Mouse (Mus musculus) embryo, embryonic 11 days (tissue): ENCODE data around the gene Ccdc62.
A peak's percentile ranks its signal among the peaks of the same experiment; 100 is the strongest.

Source experiments
- DNase-seq: peaks from one replicate; pipeline ENCODE4 v3.0.0-alpha.2; 2015

Ccdc62 gene

GRCm38 (mm10) chr5:123930508-123930989 lies at the start of gene Ccdc62:
TSS of gene Ccdc62 (plus strand) at chr5:123930679.
- peak; percentile 99 for DNase-seq

GRCm38 (mm10) chr5:123880778-123881177 lies 49.7 kb upstream of the Ccdc62 start:
- no peak for DNase-seq

- no peak for DNase-seq
These were observed 46.6 kb upstream of the Ccdc62 start for GRCm38 (mm10) chr5:123883891-123884290.

- DNase-seq = no peak
These were observed 46.1 kb upstream of the Ccdc62 start for GRCm38 (mm10) chr5:123884332-123884731.

- no peak for DNase-seq
These were observed 44.1 kb upstream of the Ccdc62 start for GRCm38 (mm10) chr5:123886365-123886764.

- DNase-seq = no peak
These were observed 40.2 kb upstream of the Ccdc62 start for GRCm38 (mm10) chr5:123890312-123890711.

- DNase-seq = no peak
These were observed 39.5 kb upstream of the Ccdc62 start for GRCm38 (mm10) chr5:123890987-123891386.

- peak; percentile 35 for DNase-seq
These were observed 38.8 kb upstream of the Ccdc62 start for GRCm38 (mm10) chr5:123891669-123892068.

- no peak for DNase-seq
These were observed 37.0 kb upstream of the Ccdc62 start for GRCm38 (mm10) chr5:123893520-123893919.

GRCm38 (mm10) chr5:123896395-123896794 lies 34.1 kb upstream of the Ccdc62 start:
- DNase-seq = no peak

GRCm38 (mm10) chr5:123897352-123897751 lies 33.1 kb upstream of the Ccdc62 start:
- no peak for DNase-seq

- DNase-seq = no peak
These were observed 26.3 kb upstream of the Ccdc62 start for GRCm38 (mm10) chr5:123904059-123904672.

GRCm38 (mm10) chr5:123906146-123906975 lies 24.1 kb upstream of the Ccdc62 start:
- no peak for DNase-seq

- peak; percentile 99 for DNase-seq
These were observed 23.4 kb upstream of the Ccdc62 start, which contains the start of gene Denr for GRCm38 (mm10) chr5:123906976-123907630. TSS of gene Denr (plus strand) at chr5:123907175.

GRCm38 (mm10) chr5:123907631-123907977 lies 22.9 kb upstream of the Ccdc62 start:
- no peak for DNase-seq

GRCm38 (mm10) chr5:123914852-123915251 lies 15.6 kb upstream of the Ccdc62 start:
- no peak for DNase-seq

- DNase-seq = no peak
These were observed 8.4 kb upstream of the Ccdc62 start for GRCm38 (mm10) chr5:123922112-123922511.

- DNase-seq = no peak
These were observed 3.4 kb upstream of the Ccdc62 start, which contains the start of gene Gm43518 for GRCm38 (mm10) chr5:123927118-123927517. TSS of gene Gm43518 (plus strand) at chr5:123927418.

GRCm38 (mm10) chr5:123931131-123931530 lies 652 bp downstream of the Ccdc62 start:
- no peak for DNase-seq

GRCm38 (mm10) chr5:123932927-123933326 lies 2.4 kb downstream of the Ccdc62 start:
- DNase-seq = no peak

GRCm38 (mm10) chr5:123933556-123933955 lies 3.1 kb downstream of the Ccdc62 start:
- no peak for DNase-seq

GRCm38 (mm10) chr5:123933957-123934591 lies 3.6 kb downstream of the Ccdc62 start:
- peak; percentile 60 for DNase-seq

GRCm38 (mm10) chr5:123935931-123936330 lies 5.5 kb downstream of the Ccdc62 start:
- DNase-seq = no peak
